Mouse (Mus musculus): ENCODE measurements around the gene Rfx4. TPM values are rescaled to one million over a fixed set of nuclear protein-coding genes. Genes with fewer than 3 reads are reported as not detected.

The Rfx4 gene
- polyA plus RNA-seq, 1 experiment from 2014 or later = 3.8 TPM

DNA sequence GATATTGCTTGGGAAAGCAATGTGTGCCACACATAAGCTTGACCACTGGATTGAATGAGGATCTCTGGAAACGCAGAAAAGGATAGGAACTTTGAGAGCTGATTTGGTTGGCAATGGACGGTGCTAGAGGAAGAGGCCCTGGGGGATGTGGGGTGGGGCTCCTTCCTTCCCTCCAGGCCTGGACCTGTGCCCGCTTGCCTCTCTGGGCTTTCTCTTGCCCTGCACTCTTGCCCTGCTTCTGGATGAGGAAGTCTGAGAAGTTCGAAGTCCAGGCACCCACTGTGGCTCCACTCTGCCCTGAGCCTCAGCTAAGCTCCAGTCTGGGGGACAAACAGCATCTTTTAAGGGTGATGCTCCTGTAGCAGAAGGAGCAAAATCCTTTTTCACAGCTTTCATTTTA, 67.8 kb downstream of the Rfx4 start:
- Histone ChIP-seq H3K9me3 (no peaks in the 10 kb centered on the region), H3K4me3 (no peak overlapping the region), H3K36me3 (replicated peaks) (no peaks in the 10 kb centered on the region), H3K27ac (replicated peaks) (peak overlapping the region; percentile 51), H3K27me3 (replicated peaks; ENCODE audit: low read depth, poor library complexity, severe bottlenecking) (peaks cover 14% of the 10 kb centered on the region; the same call in 1 of the 2 replicates), H3K4me1 (peaks cover 27% of the 10 kb centered on the region)
- DNase-seq (ENCODE audit: low spot score) = no peak
- 45% methylated on average over 4 of the region's 4 CpGs for WGBS

DNA sequence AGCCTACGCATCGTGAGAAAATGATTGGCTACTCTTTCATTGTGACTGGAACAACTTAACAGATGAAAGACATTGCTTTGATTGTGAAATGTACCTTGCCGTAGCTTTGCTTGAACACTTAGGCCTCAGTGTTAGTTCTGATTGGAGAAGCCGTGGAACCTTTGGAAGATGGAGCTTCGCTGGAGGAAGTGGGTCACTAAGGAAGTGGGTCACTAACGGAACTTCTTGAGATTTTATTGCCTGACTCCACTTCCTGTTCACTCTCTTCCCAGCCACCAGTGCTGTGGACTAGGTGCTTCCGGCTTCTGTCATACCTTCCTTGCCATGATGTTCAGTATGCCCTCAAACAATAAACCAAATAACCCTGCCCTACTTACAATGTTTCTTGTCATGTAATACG, 73.1 kb downstream of the Rfx4 start:
- H3K9me3 ChIP-seq = no peaks in the 10 kb centered on the region
- no peak overlapping the region for H3K4me3 ChIP-seq
- H3K4me1 ChIP-seq = peaks cover 26% of the 10 kb centered on the region
- no peaks in the 10 kb centered on the region for H3K36me3 ChIP-seq (replicated peaks)
- no peak for DNase-seq (ENCODE audit: low spot score)
- no peak overlapping the region for H3K27ac ChIP-seq (replicated peaks)
- H3K27me3 ChIP-seq (replicated peaks; ENCODE audit: low read depth, poor library complexity, severe bottlenecking) = no peaks in the 10 kb centered on the region
- WGBS = 86% methylated on average over 8 of the region's 8 CpGs

- 75% methylated on average over 6 of the region's 6 CpGs for WGBS
- Histone ChIP-seq H3K27ac (replicated peaks) (0 out of 2 replicates have a peak overlapping the region, but pooled peaks have one; percentile 19), H3K4me1 (peaks cover 7% of the 10 kb centered on the region; the same call in 1 of the 2 replicates), H3K9me3 (no peaks in the 10 kb centered on the region), H3K36me3 (replicated peaks) (0 out of 2 replicates have a peak, but pooled peaks cover 5% of the 10 kb centered on the region), H3K4me3 (no peak overlapping the region), H3K27me3 (replicated peaks; ENCODE audit: low read depth, poor library complexity, severe bottlenecking) (no peaks in the 10 kb centered on the region)
- DNase-seq (ENCODE audit: low spot score) = no peak
Measured at GRCm38 (mm10) chr10:84835596-84835995, 79.7 kb downstream of the Rfx4 start.

DNA sequence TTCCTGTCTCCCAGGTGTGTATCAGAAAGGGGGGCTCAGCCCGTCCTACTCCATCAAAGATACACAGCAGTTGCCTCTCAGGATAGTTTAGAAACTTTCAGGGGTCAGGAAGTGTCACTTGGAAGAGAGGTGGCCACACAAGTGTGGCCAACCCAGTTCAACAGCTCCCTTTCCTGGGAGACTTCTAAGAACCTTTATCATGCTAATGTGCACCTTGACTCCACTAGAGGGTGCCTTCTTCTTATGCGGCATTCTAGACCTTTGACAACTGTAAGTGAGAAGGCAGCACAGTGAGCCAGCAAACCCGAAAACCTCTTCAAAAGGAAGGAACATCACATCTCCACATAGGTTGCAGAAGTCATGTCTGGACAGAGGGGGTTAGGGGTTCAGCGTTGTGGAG, 80.2 kb downstream of the Rfx4 start:
- DNase-seq (ENCODE audit: low spot score) = no peak
- Histone ChIP-seq H3K4me3 (no peak overlapping the region), H3K4me1 (peaks cover 7% of the 10 kb centered on the region; the same call in 1 of the 2 replicates), H3K27ac (replicated peaks) (no peak overlapping the region), H3K27me3 (replicated peaks; ENCODE audit: low read depth, poor library complexity, severe bottlenecking) (no peaks in the 10 kb centered on the region), H3K9me3 (no peaks in the 10 kb centered on the region), H3K36me3 (replicated peaks) (0 out of 2 replicates have a peak, but pooled peaks cover 5% of the 10 kb centered on the region)
- WGBS = 40% methylated on average over 4 of the region's 4 CpGs

GRCm38 (mm10) chr10:84837355-84837754, 81.5 kb downstream of the Rfx4 start:
- H3K9me3 ChIP-seq = no peaks in the 10 kb centered on the region
- H3K4me3 ChIP-seq = no peak overlapping the region
- 0 out of 2 replicates have a peak, but pooled peaks cover 5% of the 10 kb centered on the region for H3K36me3 ChIP-seq (replicated peaks)
- DNase-seq (ENCODE audit: low spot score) = no peak
- H3K4me1 ChIP-seq = peaks cover 10% of the 10 kb centered on the region; the same call in 1 of the 2 replicates
- 83% methylated on average over 2 of the region's 2 CpGs for WGBS
- H3K27me3 ChIP-seq (replicated peaks; ENCODE audit: low read depth, poor library complexity, severe bottlenecking) = no peaks in the 10 kb centered on the region
- no peak overlapping the region for H3K27ac ChIP-seq (replicated peaks)

- H3K27me3 ChIP-seq (replicated peaks; ENCODE audit: low read depth, poor library complexity, severe bottlenecking) = no peaks in the 10 kb centered on the region
- peaks cover 10% of the 10 kb centered on the region; the same call in 1 of the 2 replicates for H3K4me1 ChIP-seq
- H3K9me3 ChIP-seq = no peaks in the 10 kb centered on the region
- 68% methylated on average over 7 of the region's 7 CpGs for WGBS
- no peak for DNase-seq (ENCODE audit: low spot score)
- H3K27ac ChIP-seq (replicated peaks) = no peak overlapping the region
- 0 out of 2 replicates have a peak, but pooled peaks cover 7% of the 10 kb centered on the region for H3K36me3 ChIP-seq (replicated peaks)
- no peak overlapping the region for H3K4me3 ChIP-seq
Measured at GRCm38 (mm10) chr10:84838850-84839473, 83.1 kb downstream of the Rfx4 start.

- DNase-seq (ENCODE audit: low spot score) = no peak
- Histone ChIP-seq H3K4me1 (0 out of 2 replicates have a peak, but pooled peaks cover 3% of the 10 kb centered on the region), H3K27ac (replicated peaks) (no peak overlapping the region), H3K36me3 (replicated peaks) (0 out of 2 replicates have a peak, but pooled peaks cover 5% of the 10 kb centered on the region), H3K27me3 (replicated peaks; ENCODE audit: low read depth, poor library complexity, severe bottlenecking) (no peaks in the 10 kb centered on the region), H3K4me3 (no peak overlapping the region), H3K9me3 (no peaks in the 10 kb centered on the region)
- 84% methylated on average over 5 of the region's 5 CpGs for WGBS
Measured at GRCm38 (mm10) chr10:84846638-84847037, 90.8 kb downstream of the Rfx4 start.

DNA sequence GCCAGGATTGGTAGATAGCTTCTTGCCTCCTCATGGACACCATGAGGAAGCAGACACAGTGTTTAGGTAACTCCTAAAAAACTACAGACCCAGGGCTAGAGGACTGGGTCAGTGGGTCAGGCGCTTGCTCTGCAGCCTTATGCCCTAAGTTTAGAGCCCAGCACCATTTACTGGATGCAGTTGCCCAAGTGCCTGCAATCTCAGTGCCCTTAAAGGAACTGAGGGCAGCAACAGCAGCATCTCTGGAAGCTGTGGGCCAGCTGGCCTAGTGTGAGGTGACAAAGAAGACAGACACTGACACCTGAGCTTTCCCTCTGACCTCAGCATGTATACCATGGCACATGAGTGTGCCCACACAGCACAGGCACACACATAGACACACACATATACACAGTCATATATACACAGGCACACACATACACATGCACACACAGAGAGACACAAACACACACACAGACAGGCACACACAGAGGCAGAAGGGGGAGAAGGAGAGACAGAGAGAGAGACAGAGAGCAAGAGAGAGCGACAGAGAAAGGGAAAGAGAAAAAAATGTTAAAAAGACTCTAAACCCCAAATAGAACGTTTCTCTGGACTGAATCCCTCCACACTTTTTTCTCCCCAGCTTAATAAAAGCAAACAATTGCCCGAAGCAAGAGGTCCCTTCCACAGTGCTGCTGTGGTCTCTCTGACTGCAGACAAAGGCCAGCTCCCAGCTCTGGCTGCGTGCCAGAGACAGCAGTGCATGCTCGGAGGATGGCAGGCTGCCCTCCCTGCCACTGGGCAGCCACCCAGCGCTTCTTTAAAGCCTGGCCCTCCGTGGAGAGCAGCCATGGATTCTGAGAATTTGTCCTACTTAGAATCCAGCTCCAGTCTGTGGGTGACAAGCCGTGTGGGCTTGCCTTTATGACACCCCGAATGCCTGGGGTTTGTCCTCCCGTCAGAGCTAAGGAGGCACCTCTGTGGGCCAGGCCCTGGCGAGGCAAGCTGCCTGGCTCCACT, 96.4 kb downstream of the Rfx4 start:
- Histone ChIP-seq H3K9me3 (no peaks in the 10 kb centered on the region), H3K4me1 (peaks cover 16% of the 10 kb centered on the region; the same call in 1 of the 2 replicates), H3K4me3 (no peak overlapping the region), H3K27me3 (replicated peaks; ENCODE audit: low read depth, poor library complexity, severe bottlenecking) (peaks cover 3% of the 10 kb centered on the region), H3K36me3 (replicated peaks) (peaks cover 12% of the 10 kb centered on the region; the same call in 1 of the 2 replicates), H3K27ac (replicated peaks) (peak overlapping the region; percentile 49)
- 71% methylated on average over 12 of the region's 12 CpGs for WGBS
- no peak for DNase-seq (ENCODE audit: low spot score)

- Histone ChIP-seq H3K9me3 (no peaks in the 10 kb centered on the region), H3K36me3 (replicated peaks) (peaks cover 12% of the 10 kb centered on the region; the same call in 1 of the 2 replicates), H3K27me3 (replicated peaks; ENCODE audit: low read depth, poor library complexity, severe bottlenecking) (peaks cover 14% of the 10 kb centered on the region), H3K4me3 (no peak overlapping the region), H3K27ac (replicated peaks) (no peak overlapping the region), H3K4me1 (peaks cover 29% of the 10 kb centered on the region)
- 92% methylated on average over 8 of the region's 8 CpGs for WGBS
- DNase-seq (ENCODE audit: low spot score) = no peak
Measured at GRCm38 (mm10) chr10:84854059-84854458, 98.2 kb downstream of the Rfx4 start.

DNA sequence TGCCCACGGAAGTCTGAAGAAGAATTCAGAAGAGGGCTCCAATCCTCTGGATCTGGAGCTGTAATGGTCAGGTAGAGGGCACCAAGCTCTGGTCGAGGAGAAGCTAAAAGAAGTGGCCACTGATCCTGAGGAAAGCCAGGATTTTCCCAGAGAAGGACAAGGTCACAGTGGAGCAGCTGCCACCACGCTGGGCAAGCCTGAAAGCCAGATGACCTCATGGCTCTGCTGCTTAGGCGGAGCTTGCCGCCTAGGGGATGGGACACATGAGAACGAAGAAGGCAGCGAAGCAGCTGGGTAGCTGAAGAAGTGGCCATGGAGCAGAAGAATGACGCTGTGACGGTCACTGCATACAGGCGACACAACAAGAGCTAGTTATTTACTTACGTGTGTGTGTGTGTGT, 99.6 kb downstream of the Rfx4 start:
- 78% methylated on average over 11 of the region's 11 CpGs for WGBS
- H3K9me3 ChIP-seq = no peaks in the 10 kb centered on the region
- no peak overlapping the region for H3K27ac ChIP-seq (replicated peaks)
- peaks cover 12% of the 10 kb centered on the region; the same call in 1 of the 2 replicates for H3K36me3 ChIP-seq (replicated peaks)
- H3K4me1 ChIP-seq = peaks cover 43% of the 10 kb centered on the region
- no peak for DNase-seq (ENCODE audit: low spot score)
- H3K27me3 ChIP-seq (replicated peaks; ENCODE audit: low read depth, poor library complexity, severe bottlenecking) = peaks cover 21% of the 10 kb centered on the region
- no peak overlapping the region for H3K4me3 ChIP-seq

- DNase-seq (ENCODE audit: low spot score) = no peak
- H3K9me3 ChIP-seq = no peaks in the 10 kb centered on the region
- peaks cover 12% of the 10 kb centered on the region; the same call in 1 of the 2 replicates for H3K36me3 ChIP-seq (replicated peaks)
- no peak overlapping the region for H3K4me3 ChIP-seq
- peaks cover 38% of the 10 kb centered on the region for H3K27me3 ChIP-seq (replicated peaks; ENCODE audit: low read depth, poor library complexity, severe bottlenecking)
- 64% methylated on average over 8 of the region's 8 CpGs for WGBS
- peaks cover 50% of the 10 kb centered on the region for H3K4me1 ChIP-seq
- no peak overlapping the region for H3K27ac ChIP-seq (replicated peaks)
Measured at GRCm38 (mm10) chr10:84858371-84858770, 102.5 kb downstream of the Rfx4 start.

DNA sequence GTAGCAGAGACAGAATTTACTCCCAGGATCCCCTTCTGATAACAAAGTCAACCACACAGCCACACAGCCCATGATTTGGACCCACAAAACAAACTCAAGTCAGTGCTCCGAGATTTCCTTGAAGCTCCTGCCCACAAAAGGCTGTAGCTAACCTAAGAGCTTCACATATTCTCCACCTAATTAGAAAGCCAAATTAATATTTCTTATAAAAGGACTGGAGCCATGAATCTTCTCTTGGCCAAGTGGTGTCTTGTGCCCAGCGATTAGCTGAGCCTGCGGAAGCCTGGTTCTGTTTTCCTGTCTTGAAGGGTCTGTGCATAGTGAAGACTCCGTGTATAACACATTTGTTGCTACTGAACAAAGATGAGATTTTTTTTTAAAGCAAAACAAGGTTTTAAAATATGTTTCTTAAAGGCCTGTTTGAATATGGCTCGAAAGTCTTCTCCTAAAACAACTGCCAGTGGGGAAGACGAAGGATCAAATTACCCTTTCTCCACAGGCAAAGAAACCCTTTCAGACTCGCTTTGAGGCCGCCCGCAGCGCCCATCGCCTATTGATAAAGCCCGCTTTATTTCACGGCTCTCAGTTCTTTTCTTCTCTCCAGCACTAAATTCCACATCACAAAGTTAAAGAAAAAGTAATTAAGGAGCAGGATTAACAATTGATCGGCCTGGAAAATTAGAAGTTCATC, 103.1 kb downstream of the Rfx4 start:
- Histone ChIP-seq H3K36me3 (replicated peaks) (peaks cover 12% of the 10 kb centered on the region; the same call in 1 of the 2 replicates), H3K9me3 (no peaks in the 10 kb centered on the region), H3K4me3 (peak overlapping the region; percentile 23; the same call in 1 of the 2 replicates), H3K27me3 (replicated peaks; ENCODE audit: low read depth, poor library complexity, severe bottlenecking) (peaks cover 38% of the 10 kb centered on the region), H3K4me1 (peaks cover 54% of the 10 kb centered on the region), H3K27ac (replicated peaks) (peak overlapping the region; percentile 63; the same call in 1 of the 2 replicates)
- DNase-seq (ENCODE audit: low spot score) = peak; percentile 58
- WGBS = 10% methylated on average over 14 of the region's 14 CpGs
